Mouse (Mus musculus): ENCODE data around the gene Pip4k2a.

DNA sequence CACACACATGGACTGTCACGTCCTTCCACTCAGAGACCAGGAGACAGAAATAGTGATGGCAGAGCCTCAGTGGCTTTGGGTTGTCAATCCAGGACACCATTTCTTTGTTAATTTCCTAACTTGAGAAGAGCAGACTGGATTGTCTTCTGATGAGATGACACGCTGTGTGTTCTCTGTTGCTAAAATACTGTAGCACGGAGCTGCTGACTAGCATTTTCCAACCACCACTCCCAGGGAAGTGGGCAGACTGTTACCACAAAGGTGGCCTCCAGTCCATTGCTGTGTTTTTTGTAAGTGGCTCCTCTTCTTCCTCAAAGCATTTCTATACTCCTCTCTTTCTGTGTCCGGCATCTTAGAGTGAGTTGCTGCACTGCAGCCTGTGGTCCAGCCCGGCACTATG lies 39.4 kb downstream of the Pip4k2a start:
- TF ChIP-seq MXI1 (IDR thresholded peaks at IDR 0.05; ENCODE audit: low read depth, low read length) (no peak), POLR2A (IDR thresholded peaks at IDR 0.05; ENCODE audit: low read depth, low read length) (no peak), CTCF (conservative IDR thresholded peaks at IDR 0.05 in 1 of 2, IDR thresholded peaks at IDR 0.05 in 1 of 2; ENCODE audit: low read depth in 2 of 2, low read length in 2 of 2) (no peak), RCOR1 (conservative IDR thresholded peaks at IDR 0.05; ENCODE audit: low read depth, low read length) (0 out of 2 replicates have a peak, but pooled peaks have one; percentile 59), CHD2 (IDR thresholded peaks at IDR 0.05; ENCODE audit: low read length) (no peak), NRF1 (IDR thresholded peaks at IDR 0.05; ENCODE audit: low read depth, low read length) (no peak), MAX (IDR thresholded peaks at IDR 0.05; ENCODE audit: low read length) (no peak), E2F4 (IDR thresholded peaks at IDR 0.05; ENCODE audit: insufficient replicate concordance, low read depth, low read length) (no peak), USF2 (conservative IDR thresholded peaks at IDR 0.05; ENCODE audit: low read depth, low read length) (no peak), MAFK (IDR thresholded peaks at IDR 0.05; ENCODE audit: insufficient replicate concordance, low read length) (peak; percentile 83), CHD1 (IDR thresholded peaks at IDR 0.05; ENCODE audit: low read depth, low read length) (no peak), USF1 (IDR thresholded peaks at IDR 0.05; ENCODE audit: low read depth, low read length) (no peak), NELFE (IDR thresholded peaks at IDR 0.05; ENCODE audit: low read depth, low read length) (no peak)

Measured in CH12.LX (cell line).